Mouse (Mus musculus): ENCODE measurements around the gene Olfr859.
"Not testable (repeated sequence)": the region's sequence is repeated elsewhere in the genome, so short reads cannot be mapped to it uniquely, and the experiment has no call there.

Gene Olfr859

DNA sequence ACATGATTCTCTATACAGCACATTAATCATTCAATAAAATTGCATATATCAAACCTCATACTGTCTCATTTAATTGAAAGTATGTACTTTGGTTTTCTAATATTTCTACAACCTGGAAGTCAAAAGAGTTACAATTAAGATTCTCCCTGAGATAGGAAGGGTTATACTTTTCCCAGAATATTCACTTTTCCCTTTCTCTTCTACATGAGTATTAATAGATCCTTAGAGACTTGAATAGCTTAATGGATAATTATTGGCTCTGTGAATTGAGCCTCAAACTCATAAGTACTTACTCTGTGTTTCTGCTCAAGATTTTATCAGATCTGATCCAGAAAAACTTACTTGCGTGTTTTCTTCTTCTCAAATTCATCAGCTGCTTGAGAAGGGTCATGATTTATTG lies at the start of gene Olfr859:
TSS of gene Olfr859 (plus strand) at position 301 of the 400 bp plus-strand sequence.
- not testable (repeated sequence) for DNase-seq (ENCODE audit: low read depth)

DNA sequence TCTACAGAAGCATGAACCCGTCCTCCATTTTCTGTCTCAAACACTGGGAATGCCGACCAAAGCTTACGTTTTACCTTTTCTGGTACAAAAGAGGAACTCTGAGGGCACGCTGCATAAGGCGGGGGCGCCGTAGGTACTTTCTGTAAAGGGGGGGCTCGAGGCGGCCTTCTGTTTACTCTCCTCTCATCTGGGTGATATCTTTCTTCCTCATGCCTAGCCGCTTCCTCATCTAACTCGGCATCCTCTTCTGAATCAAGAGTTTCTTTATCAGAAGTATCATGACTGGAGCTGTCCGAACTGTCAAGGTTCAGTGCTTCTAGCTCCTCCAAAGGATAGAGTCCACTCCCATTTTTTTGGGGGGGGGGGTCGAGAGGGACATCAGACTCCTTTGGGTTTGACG lies 35.6 kb upstream of the Olfr859 start:
- DNase-seq (ENCODE audit: low read depth), result no peak

DNA sequence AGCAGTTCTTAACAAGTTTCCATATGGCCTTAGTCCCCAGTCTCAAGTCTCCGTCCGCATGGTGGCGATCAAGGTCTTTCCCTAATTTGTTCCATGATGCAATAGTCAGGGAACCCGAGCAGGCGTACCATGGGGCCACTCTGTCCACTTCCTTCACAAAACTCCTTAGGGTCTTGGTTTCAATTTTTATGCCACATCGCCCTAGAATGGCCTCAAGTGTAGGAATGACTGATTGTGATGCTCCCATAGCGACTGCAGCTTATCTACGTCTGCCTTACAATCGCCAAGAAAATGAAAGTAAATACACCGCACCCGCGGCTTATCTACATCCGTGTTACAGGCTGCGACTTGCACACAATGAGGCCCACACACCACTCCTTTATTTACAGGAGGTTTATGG lies 35.0 kb upstream of the Olfr859 start:
- DNase-seq (ENCODE audit: low read depth), result no peak

DNA sequence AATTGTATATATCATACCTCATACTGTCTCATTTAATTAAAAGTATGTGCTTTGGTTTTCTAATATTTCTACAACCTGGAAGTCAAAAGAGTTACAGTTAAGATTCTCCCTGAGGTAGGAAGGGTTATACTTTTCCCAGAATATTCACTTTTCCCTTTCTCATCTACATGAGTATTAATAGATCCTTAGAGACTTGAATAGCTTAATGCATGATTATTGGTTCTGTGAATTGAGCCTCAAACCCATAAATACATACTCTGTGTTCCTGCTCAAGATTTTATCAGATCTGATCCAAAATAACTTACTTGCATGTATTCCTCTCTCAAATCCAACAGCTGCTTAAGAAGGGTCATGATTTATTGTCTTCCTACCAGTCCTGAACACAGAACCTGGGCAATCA lies 24.7 kb upstream of the Olfr859 start, which contains the start of gene Olfr58:
TSS of gene Olfr58 (plus strand) at position 301 of the 400 bp plus-strand sequence.
- DNase-seq (ENCODE audit: low read depth), result no peak

DNA sequence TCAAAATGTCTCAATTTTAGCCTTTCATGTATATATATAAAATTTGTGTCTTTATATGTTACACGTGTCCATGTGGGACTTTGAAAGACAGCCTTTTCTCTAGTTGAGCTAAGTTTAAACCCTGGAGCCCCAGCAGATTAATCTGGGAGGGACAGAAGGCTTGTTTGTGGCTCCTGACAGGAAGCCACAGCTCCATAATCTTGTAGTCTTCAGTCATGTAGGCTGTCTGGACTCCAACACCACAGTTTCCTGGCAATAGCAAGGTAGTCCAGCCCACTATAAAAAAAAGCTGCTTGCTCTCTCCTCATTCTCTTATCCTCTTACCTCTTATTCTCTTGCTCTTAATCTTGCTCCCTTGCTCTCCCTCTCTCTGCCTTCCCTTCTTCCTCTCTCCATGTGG lies 1.7 kb upstream of the Olfr859 start:
- peak; percentile 87 for DNase-seq (ENCODE audit: low read depth)

DNA sequence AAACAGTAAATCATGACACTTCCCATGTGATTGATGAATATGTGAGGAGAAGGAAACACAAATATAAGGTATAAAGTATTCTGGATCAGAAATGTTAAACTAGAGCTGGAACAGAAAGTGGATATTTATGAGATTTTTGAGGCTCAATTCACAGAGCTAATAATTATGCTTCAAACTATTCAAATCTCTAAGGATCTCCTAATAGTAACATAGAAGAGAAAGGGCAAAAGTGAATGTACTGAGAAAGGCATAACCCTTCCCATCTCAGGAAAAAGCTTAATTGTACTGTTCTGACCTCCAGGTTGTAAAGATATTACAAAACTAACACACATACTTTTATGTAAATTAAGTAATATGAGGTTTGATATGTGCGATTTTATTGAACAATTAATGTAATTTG lies 44.9 kb downstream of the Olfr859 start, which contains the start of gene Olfr860:
TSS of gene Olfr860 (minus strand) at position 101 of the 400 bp plus-strand sequence.
- DNase-seq (ENCODE audit: low read depth), result no peak

All from 416B (cell line).